In the genomic region with DNA sequence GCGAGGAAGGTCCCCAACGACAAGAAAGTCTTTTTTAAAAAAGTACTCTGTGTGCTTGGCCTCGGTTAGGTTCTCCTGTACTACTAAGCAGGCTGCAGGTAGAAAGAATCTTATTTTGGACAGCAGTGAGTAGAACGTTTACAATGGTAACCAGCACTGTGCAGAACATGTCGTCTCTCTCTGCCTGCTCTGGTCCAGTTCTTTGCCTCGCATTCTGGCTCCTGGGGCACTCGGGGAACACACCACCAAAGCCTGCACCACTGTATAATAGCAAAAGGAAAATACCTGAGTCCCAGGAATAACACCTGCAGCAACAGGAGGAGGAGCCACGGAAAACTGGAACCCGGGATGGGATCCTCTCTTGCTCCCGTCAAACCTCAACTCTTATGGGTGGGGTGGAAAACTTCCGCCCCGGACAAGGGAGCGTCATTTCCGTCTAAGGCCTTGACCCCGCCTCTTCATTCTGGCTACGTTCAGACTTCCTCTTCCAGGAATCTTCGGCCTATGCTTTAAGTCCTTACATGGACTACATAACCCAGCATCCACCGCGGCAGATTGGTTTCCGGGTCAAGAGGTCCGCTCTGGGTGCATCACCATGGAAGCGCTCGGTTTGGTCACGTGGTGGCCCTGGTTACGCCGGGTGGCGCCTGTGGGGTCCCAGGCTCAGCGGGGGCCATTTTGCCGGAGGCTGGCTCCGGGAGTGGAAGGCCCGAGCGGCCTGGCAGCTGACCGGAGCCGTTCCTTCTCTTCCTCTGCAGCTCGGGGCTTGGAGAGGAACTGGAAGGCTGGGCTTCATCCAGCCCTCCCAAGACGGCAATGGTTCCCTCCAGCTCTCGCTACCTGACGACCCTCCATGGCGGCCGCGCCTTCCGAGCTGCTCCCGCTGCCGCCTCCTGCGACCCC, we compare ENCODE assay signal across 8 mouse cellular contexts. TPM values are rescaled to one million over a fixed set of nuclear protein-coding genes. Genes with fewer than 3 reads are reported as not detected.
DNase-seq lines count a peak whose midpoint lies in the region; ATAC-seq and TF ChIP-seq lines count a peak whose summit lies in the region.

A gene (minus strand): TSS at position 411 of the 903 bp plus-strand sequence.
A gene (plus strand): TSS at position 681 of the 903 bp plus-strand sequence.

- H3K4me2 ChIP-seq in heart, embryonic 12.5 days = peak within 1 kb of the TSS; percentile 97
- peak within 1 kb of the TSS; percentile 95 for H3K4me2 ChIP-seq in kidney, postnatal 0 days (ENCODE audit: low read length)
- peak within 1 kb of the TSS; percentile 99 for H3K4me2 ChIP-seq in liver, embryonic 11.5 days
- H3K4me2 ChIP-seq in stomach, embryonic 14.5 days (replicated peaks; ENCODE audit: low read depth, low read length) = peak within 1 kb of the TSS; percentile 95

- peak; percentile 89 for ATAC-seq in erythroid progenitor cell, adult 5-6 weeks (replicated peaks; ENCODE audit: low FRiP score, poor library complexity, severe bottlenecking)
- ATAC-seq in heart, embryonic 12.5 days (ENCODE audit: insufficient number of reproducible peaks, low FRiP score) = peak; percentile 100
- ATAC-seq in kidney, postnatal 0 days (replicated peaks; ENCODE audit: low FRiP score, low read depth) = peak; percentile 99
- peak; percentile 98 for ATAC-seq in liver, embryonic 11.5 days (replicated peaks; ENCODE audit: low FRiP score)
- peak; percentile 99 for ATAC-seq in stomach, embryonic 14.5 days (ENCODE audit: insufficient number of reproducible peaks, insufficient read depth, low FRiP score, low read depth)

- H3K9ac ChIP-seq in heart, embryonic 12.5 days = peak within 1 kb of the TSS; percentile 89
- H3K9ac ChIP-seq in kidney, postnatal 0 days (ENCODE audit: low read depth, low read length) = peak within 1 kb of the TSS; percentile 93
- H3K9ac ChIP-seq in liver, embryonic 11.5 days (ENCODE audit: low read depth, low read length) = peak within 1 kb of the TSS; percentile 92
- peak within 1 kb of the TSS; percentile 80 for H3K9ac ChIP-seq in stomach, embryonic 14.5 days (replicated peaks; ENCODE audit: low read depth, low read length)

- H3K4me1 ChIP-seq in heart, embryonic 12.5 days (replicated peaks) = peaks cover 22% of the 10 kb centered on the region
- peaks cover 4% of the 10 kb centered on the region; the same call in 1 of the 2 replicates for H3K4me1 ChIP-seq in kidney, postnatal 0 days (replicated peaks; ENCODE audit: insufficient read depth, low read length)
- peaks cover 13% of the 10 kb centered on the region for H3K4me1 ChIP-seq in liver, embryonic 11.5 days (replicated peaks; ENCODE audit: control insufficient read depth, insufficient read depth, low read length)
- no peaks in the 10 kb centered on the region for H3K4me1 ChIP-seq in stomach, embryonic 14.5 days (ENCODE audit: control insufficient read depth, insufficient read depth, low read length)

- H3K27me3 ChIP-seq in heart, embryonic 12.5 days (replicated peaks) = no peaks in the 10 kb centered on the region
- H3K27me3 ChIP-seq in kidney, postnatal 0 days (ENCODE audit: insufficient read depth, low read length) = no peaks in the 10 kb centered on the region
- no peaks in the 10 kb centered on the region for H3K27me3 ChIP-seq in liver, embryonic 11.5 days (replicated peaks; ENCODE audit: control insufficient read depth, insufficient read depth, low read length)
- H3K27me3 ChIP-seq in stomach, embryonic 14.5 days (ENCODE audit: control insufficient read depth, insufficient read depth, low read length) = no peaks in the 10 kb centered on the region

- H3K4me3 ChIP-seq in heart, embryonic 12.5 days = peak within 1 kb of the TSS; percentile 89
- H3K4me3 ChIP-seq in kidney, postnatal 0 days (replicated peaks; ENCODE audit: low read depth, low read length) = peak within 1 kb of the TSS; percentile 87
- H3K4me3 ChIP-seq in liver, embryonic 11.5 days (ENCODE audit: low read depth, low read length) = peak within 1 kb of the TSS; percentile 94
- peak within 1 kb of the TSS; percentile 90 for H3K4me3 ChIP-seq in stomach, embryonic 14.5 days (ENCODE audit: low read depth, low read length)

- no peaks in the 10 kb centered on the region for H3K9me3 ChIP-seq in heart, embryonic 12.5 days (replicated peaks)
- H3K9me3 ChIP-seq in kidney, postnatal 0 days (replicated peaks; ENCODE audit: low read length) = no peaks in the 10 kb centered on the region
- H3K9me3 ChIP-seq in liver, embryonic 11.5 days (ENCODE audit: control insufficient read depth, low read length) = no peaks in the 10 kb centered on the region
- H3K9me3 ChIP-seq in stomach, embryonic 14.5 days (ENCODE audit: control insufficient read depth, low read depth, low read length) = no peaks in the 10 kb centered on the region

- DNase-seq in CD4-positive helper T cell, adult 2 months (ENCODE audit: low read depth, low spot score) = peak; percentile 99
- DNase-seq in brain, embryonic 18.5 days (ENCODE audit: low read depth, low spot score) = peak; percentile 99
- peak; percentile 100 for DNase-seq in kidney, postnatal 0 days (ENCODE audit: low spot score)
- peak; percentile 98 for DNase-seq in liver, embryonic 11.5 days (ENCODE audit: low spot score)
- peak; percentile 98 for DNase-seq in naive thymus-derived CD4-positive, alpha-beta T cell, adult 2 months (ENCODE audit: low read depth)

- H3K27ac ChIP-seq in heart, embryonic 12.5 days (ENCODE audit: poor library complexity, severe bottlenecking) = peak within 1 kb of the TSS; percentile 86
- H3K27ac ChIP-seq in kidney, postnatal 0 days = peak within 1 kb of the TSS; percentile 95
- H3K27ac ChIP-seq in liver, embryonic 11.5 days (ENCODE audit: low read depth, low read length) = peak within 1 kb of the TSS; percentile 81
- peak within 1 kb of the TSS; percentile 91 for H3K27ac ChIP-seq in stomach, embryonic 14.5 days (ENCODE audit: low read length)

- no peaks in the 10 kb centered on the region for H3K36me3 ChIP-seq in heart, embryonic 12.5 days
- no peaks in the 10 kb centered on the region for H3K36me3 ChIP-seq in kidney, postnatal 0 days (ENCODE audit: insufficient read depth, low read length)
- H3K36me3 ChIP-seq in liver, embryonic 11.5 days (ENCODE audit: control insufficient read depth, insufficient read depth, low read length) = no peaks in the 10 kb centered on the region
- no peaks in the 10 kb centered on the region for H3K36me3 ChIP-seq in stomach, embryonic 14.5 days (ENCODE audit: control insufficient read depth, insufficient read depth, low read length)

- no peak for TF ChIP-seq CTCF in kidney, postnatal 0 days (IDR thresholded peaks at IDR 0.05; ENCODE audit: low read depth)

- under 1% methylated on average over 44 of the region's 45 CpGs for WGBS in heart, embryonic 12.5 days
- WGBS in kidney, postnatal 0 days = under 1% methylated on average over 45 of the region's 45 CpGs
- under 1% methylated on average over 44 of the region's 45 CpGs for WGBS in liver, embryonic 11.5 days
- WGBS in stomach, embryonic 14.5 days = under 1% methylated on average over 45 of the region's 45 CpGs

RNA-seq across cellular contexts. Expression of the first gene that starts in this region (rescaled TPM):
- 14.8 and 18.9 TPM in 2 replicates for total RNA-seq in erythroid progenitor cell, adult 5-6 weeks (2015; ENCODE audit: low replicate concordance)
- 9.9 and 13.8 TPM in 2 replicates for total RNA-seq in erythroid progenitor cell, adult 5-6 weeks (2017; ENCODE audit: low replicate concordance)
- 11.3 and 11.4 TPM in 2 replicates for polyA plus RNA-seq in heart, embryonic 12.5 days (2016; fragmentation: Nextera tagmentation; extraction: Ambion mirVana)
- polyA plus RNA-seq in kidney, postnatal 0 days (2015; fragmentation: Nextera tagmentation; extraction: Ambion mirVana) = 10.8 and 11.1 TPM in 2 replicates
- 7.7 and 8.2 TPM in 2 replicates for polyA plus RNA-seq in liver, embryonic 11.5 days (2014; fragmentation: Nextera tagmentation; extraction: Ambion mirVana)
- polyA plus RNA-seq in stomach, embryonic 14.5 days (2014; fragmentation: Nextera tagmentation; extraction: Ambion mirVana) = 18.2 TPM in 2 replicates

RNA-seq across cellular contexts. Expression of the second gene that starts in this region (rescaled TPM):
- 11.9 and 22.2 TPM in 2 replicates for total RNA-seq in erythroid progenitor cell, adult 5-6 weeks (2015; ENCODE audit: low replicate concordance)
- 21.4 and 31.5 TPM in 2 replicates for total RNA-seq in erythroid progenitor cell, adult 5-6 weeks (2017; ENCODE audit: low replicate concordance)
- polyA plus RNA-seq in heart, embryonic 12.5 days (2016; fragmentation: Nextera tagmentation; extraction: Ambion mirVana) = 19.5 and 22.1 TPM in 2 replicates
- 20.9 and 23.6 TPM in 2 replicates for polyA plus RNA-seq in kidney, postnatal 0 days (2015; fragmentation: Nextera tagmentation; extraction: Ambion mirVana)
- polyA plus RNA-seq in liver, embryonic 11.5 days (2014; fragmentation: Nextera tagmentation; extraction: Ambion mirVana) = 23.9 and 24.7 TPM in 2 replicates
- 39.0 and 44.9 TPM in 2 replicates for polyA plus RNA-seq in stomach, embryonic 14.5 days (2014; fragmentation: Nextera tagmentation; extraction: Ambion mirVana)

Comparison
In these comparisons a context has a peak if more than half of its experiments do, and no peak if none do; other contexts are left out.
1. Peak in every context shown above with its lines: DNase-seq, ATAC-seq, H3K4me3 ChIP-seq and H3K27ac ChIP-seq.